Mouse (Mus musculus) cerebellum, postnatal 10 days (tissue): Measurements from ENCODE around the gene Avl9.

ENCODE experiments used
- DNase-seq, 2 experiments: peaks; one replicate each; pipeline ENCODE4 v3.0.0; 2021; ENCODE audit warnings: mixed read lengths in 2 of 2

Avl9 gene

GRCm38 (mm10) chr6:56714574-56715269 is at the start of gene Avl9:
Gene Avl9 (plus strand): TSS chr6:56714899.
- DNase-seq = peak; percentile 99

- no peak for DNase-seq
These were observed 26.5 kb upstream of the Avl9 start for GRCm38 (mm10) chr6:56688238-56688637.

DNA sequence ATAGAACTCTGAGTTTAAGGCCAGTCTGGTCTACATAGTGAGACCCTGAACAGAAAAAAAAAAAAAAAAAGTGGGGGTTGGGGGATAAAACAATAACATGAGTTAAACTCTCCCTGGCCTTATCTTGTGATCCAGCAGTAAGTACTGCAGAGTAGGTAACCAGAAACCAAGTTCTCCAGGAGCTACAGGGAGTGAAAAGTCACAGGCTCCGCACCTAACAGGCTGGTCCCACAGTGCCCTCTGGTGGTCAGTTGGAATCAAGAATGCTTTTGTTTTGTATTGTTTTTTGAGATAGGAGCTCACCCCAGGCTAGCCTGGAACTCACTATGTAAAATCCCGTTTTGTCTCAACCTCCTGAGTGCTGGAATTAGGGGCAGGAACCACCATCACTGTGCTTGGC is 23.5 kb upstream of the Avl9 start:
- peak; percentile 86 to 90 for DNase-seq

- DNase-seq = no peak
These were observed 22.3 kb upstream of the Avl9 start for GRCm38 (mm10) chr6:56692445-56692844.

GRCm38 (mm10) chr6:56703931-56704900 is 10.5 kb upstream of the Avl9 start, which contains the start of gene Lsm5:
Gene Lsm5 (minus strand): TSS chr6:56704710.
- peak; percentile 86 to 89 for DNase-seq

DNA sequence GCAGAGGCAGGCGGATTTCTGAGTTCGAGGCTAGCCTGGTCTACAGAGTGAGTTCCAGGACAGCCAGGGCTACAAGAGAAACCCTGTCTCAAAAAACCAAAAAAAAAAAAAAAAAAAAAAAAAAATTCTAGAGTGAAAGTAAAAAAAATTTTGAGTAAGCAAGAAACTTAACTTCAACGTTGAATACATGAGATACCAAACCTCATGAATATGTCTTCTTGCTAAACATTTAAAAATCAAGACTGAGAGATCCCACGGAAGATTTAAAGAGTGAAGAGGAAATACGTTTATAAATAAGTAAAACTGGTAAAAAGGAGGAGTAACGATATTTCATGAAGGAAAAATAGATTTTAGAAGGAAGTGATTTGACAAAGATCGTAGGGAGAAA is 519 bp upstream of the Avl9 start:
- DNase-seq = no peak

DNA sequence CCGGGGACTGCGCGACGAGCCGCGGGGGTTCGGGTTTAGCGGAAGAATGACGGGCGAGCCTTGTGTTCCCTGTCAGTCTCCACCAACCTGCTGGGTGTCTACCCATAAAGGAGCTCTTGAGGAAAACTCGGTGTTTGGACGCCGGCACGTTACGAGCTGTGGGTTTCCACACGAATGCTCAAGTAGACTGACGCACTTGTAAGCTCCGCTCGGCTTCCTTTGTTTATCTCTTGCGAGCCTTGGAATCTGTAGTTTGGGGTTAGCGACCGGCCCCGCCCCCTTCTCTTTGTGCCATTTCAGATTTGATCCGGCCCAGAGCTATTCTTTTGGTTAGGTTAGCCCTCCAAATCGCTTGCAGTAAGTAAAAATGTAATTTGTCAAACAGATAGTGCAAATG is 569 bp downstream of the Avl9 start:
- DNase-seq = no peak

- no peak for DNase-seq
These were observed 4.4 kb downstream of the Avl9 start for GRCm38 (mm10) chr6:56719071-56719470.

GRCm38 (mm10) chr6:56720877-56721276 is 6.2 kb downstream of the Avl9 start:
- DNase-seq = no peak

GRCm38 (mm10) chr6:56732545-56732944 is 17.8 kb downstream of the Avl9 start:
- no peak for DNase-seq

DNA sequence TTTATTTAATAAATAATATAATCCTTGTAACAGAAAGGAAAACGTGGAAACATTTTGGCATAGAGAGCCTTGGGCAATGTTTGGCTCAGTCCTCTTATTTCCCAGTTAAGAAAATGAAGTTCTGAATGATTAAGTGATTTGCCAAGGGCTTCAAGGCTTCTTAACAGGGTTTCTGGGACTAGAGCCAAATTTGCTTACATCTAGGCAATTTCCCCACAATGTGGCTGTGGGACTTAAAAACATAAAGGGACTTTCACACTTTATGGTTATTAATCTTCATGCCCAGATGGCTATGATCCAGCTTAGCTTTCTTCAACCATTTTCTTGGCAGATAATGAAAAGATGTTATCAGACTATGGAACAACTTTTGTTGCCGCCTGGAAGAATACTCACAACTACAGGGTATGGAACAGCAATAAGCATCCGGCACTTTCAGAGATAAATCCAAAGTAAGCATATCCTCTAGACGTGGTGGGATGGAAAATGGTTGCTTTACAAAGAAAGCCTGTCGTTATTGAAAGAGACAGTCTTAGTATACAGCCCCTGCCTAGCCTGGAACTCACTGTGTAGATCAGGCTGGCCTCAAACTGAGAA is 31.3 kb downstream of the Avl9 start:
- peak in 1 of 2 experiments; percentile 6 for DNase-seq

- no peak for DNase-seq
These were observed 39.0 kb downstream of the Avl9 start for GRCm38 (mm10) chr6:56753719-56754118.

- DNase-seq = no peak
These were observed 41.4 kb downstream of the Avl9 start for GRCm38 (mm10) chr6:56756117-56756516.

- no peak for DNase-seq
These were observed 44.6 kb downstream of the Avl9 start for GRCm38 (mm10) chr6:56759324-56759723.

- no peak for DNase-seq
These were observed 50.6 kb downstream of the Avl9 start for GRCm38 (mm10) chr6:56765265-56765664.

- no peak for DNase-seq
These were observed 51.0 kb downstream of the Avl9 start for GRCm38 (mm10) chr6:56765696-56766095.

- peak in 1 of 2 experiments; percentile 31 for DNase-seq
These were observed 61.1 kb downstream of the Avl9 start for GRCm38 (mm10) chr6:56775816-56776215.

DNA sequence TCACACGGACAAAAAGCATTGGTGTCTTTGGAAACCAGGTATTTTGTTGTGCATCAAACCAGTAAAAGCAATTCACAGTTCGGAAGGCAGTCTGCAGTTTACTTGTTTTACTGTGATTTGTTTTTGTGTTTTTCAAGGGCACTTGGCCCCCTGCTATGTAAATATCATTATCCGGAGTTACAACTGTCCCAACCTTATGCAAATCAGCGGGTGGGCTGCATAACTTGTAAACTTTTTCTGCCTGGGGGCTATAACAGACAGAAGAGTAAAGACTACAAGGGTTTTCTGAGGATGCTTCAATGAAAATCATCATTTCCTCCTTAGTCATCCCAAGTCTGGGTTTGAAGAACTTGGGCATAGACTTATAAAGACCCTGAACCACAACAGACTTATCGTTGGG is 64.9 kb downstream of the Avl9 start:
- no peak for DNase-seq

DNA sequence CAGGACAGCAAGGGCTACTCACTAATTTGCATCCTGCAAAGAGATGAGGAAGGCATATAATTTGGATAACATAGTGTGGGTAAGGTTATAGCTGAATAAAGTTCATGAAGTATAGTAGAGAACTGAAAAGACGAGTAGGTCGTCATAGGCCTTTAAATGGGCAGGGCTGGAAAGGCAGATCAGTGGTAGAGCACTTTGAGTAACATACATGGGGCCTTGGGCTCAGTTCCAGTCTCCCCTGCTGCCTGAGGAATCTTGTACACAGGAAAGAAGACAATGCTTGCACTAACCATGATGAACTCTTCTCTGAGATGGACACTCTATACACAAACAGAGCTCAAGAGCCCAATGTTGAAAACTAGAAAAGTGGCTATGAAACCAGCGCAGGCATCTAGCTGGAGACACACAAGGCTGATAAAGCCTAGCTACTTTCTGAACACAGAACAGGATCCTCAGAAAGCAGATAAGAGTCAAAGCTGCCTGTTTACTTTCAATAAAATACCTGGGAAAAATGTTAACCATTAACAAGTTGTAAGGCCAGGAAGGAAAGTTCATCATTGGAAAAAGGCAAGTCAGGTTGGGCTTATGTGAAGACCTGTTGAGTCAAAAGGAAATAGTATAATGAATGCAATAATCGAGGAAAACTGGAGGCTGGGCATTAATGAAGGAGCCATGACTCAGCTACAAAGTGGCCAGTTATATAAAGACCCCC is 69.0 kb downstream of the Avl9 start:
- DNase-seq = no peak

DNA sequence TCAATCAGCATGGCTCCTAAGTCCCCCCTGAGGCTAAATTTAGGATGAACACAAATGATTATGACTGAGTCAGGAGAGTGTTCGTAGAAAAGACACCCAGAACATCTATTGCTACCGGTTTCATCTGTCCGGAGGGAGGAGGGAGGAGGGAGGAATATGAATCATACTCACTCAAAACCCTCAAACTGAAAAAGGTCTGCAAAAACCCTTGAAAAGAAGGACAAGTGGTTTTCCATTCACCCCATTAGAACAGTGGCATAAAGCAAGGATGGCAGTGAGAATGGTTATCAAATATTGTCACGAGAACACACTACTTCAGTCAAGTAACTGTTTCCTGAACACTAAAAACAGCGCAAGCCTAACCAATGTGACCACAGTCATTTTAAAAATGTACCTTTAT is 70.4 kb downstream of the Avl9 start:
- DNase-seq = no peak

DNA sequence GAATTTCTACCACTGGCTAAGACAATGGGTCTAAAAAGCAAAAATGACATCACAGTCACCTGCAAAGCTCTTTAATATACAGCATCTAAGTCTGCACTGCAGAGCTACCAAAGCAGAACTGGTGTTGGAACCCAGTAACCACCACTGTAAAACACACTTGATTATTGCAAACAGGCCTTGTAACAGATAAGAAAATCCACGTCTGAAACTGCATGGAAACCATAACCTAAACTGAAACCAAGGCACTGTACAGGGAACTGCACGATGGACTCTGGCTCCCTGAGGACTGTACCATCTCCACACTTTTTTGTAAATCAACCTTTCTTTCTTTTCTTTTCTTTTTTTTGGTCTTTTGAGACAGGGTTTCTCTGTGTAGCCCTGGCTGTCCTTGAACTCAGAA is 73.0 kb downstream of the Avl9 start:
- no peak for DNase-seq

- DNase-seq = no peak
These were observed 74.6 kb downstream of the Avl9 start for GRCm38 (mm10) chr6:56789336-56789735.

GRCm38 (mm10) chr6:56794834-56795233 is 80.1 kb downstream of the Avl9 start:
- no peak for DNase-seq
